Mouse (Mus musculus) liver, postnatal 0 days (tissue): ENCODE results near the gene Spats2l. TPM values are rescaled to one million over a fixed set of nuclear protein-coding genes. Genes with fewer than 3 reads are reported as not detected.

Source experiments
- ATAC-seq: fragments of 200-750 bp; cut with Nextera tagmentation; 2 replicates; pipeline ENCODE4 v1.8.0; 2017; ENCODE audit warnings: mild to moderate bottlenecking, moderate library complexity
- DNase-seq: peaks from one replicate; pipeline ENCODE4 v3.0.0-alpha.2; 2016
- H3K27ac ChIP-seq: fragments of 300-500 bp; sonication (generic); 2 replicates; pipeline ENCODE4 v1.5.1; 2014; ENCODE audit warnings: antibody characterized with exemption, moderate library complexity, mild to moderate bottlenecking, low read depth
- H3K27me3 ChIP-seq: fragments of 300-500 bp; sonication (generic); 2 replicates; pipeline ENCODE4 v1.6.1; 2014; ENCODE audit warnings: low read length, control low read depth, mixed read lengths; ENCODE audit not compliant: insufficient read depth
- H3K36me3 ChIP-seq: fragments of 300-500 bp; sonication (generic); replicated peaks from 2 replicates; pipeline ENCODE4 v1.6.1; 2014; ENCODE audit warnings: mild to moderate bottlenecking, control low read depth, low read length, moderate library complexity, mixed read lengths; ENCODE audit not compliant: insufficient read depth
- H3K4me1 ChIP-seq: fragments of 300-500 bp; sonication (generic); 2 replicates; pipeline ENCODE4 v1.6.1; 2014; ENCODE audit warnings: antibody characterized with exemption, mild to moderate bottlenecking, control low read depth; ENCODE audit not compliant: insufficient read depth
- H3K4me2 ChIP-seq: fragments of 300-500 bp; sonication (generic); 2 replicates; pipeline ENCODE4 v1.6.1; 2014; ENCODE audit warnings: low read depth, mild to moderate bottlenecking, low read length, moderate library complexity, mixed read lengths
- H3K4me3 ChIP-seq: fragments of 300-500 bp; sonication (generic); 2 replicates; pipeline ENCODE4 v1.5.1; 2014; ENCODE audit warnings: low read depth, low read length
- H3K9ac ChIP-seq: fragments of 300-500 bp; sonication (generic); replicated peaks from 2 replicates; pipeline ENCODE4 v1.6.1; 2014; ENCODE audit warnings: mild to moderate bottlenecking, moderate library complexity
- H3K9me3 ChIP-seq: fragments of 300-500 bp; sonication (generic); 2 replicates; pipeline ENCODE4 v1.6.1; 2016; ENCODE audit warnings: mild to moderate bottlenecking, control low read depth, low read length, mixed read lengths
- CTCF ChIP-seq: sonication (generic); IDR thresholded peaks from 2 replicates; pipeline ENCODE4 v1.5.1; 2016; ENCODE audit warnings: antibody characterized with exemption, low read depth
- EP300 ChIP-seq: IDR thresholded peaks from 2 replicates; pipeline ENCODE4 v1.6.1; 2016; ENCODE audit warnings: antibody characterized with exemption, low read depth, mild to moderate bottlenecking
- WGBS: fragments of 180-500 bp; shearing (Covaris S2); extraction: QIAGEN DNeasy Blood & Tissue Kit; methylation state at CpG from one replicate; pipeline ENCODE4 v1.1.7; 2014; ENCODE audit not compliant: insufficient replicate concordance; 5-methylcytosine and 5-hydroxymethylcytosine counted together
- polyA plus RNA-seq: library from polyadenylated mRNA; unstranded; fragments of >200 nt; fragmentation: Nextera tagmentation; extraction: Ambion mirVana; gene quantifications from 2 replicates; pipeline ENCODE4 v1.2.1, GENCODE M21; 2015

Spats2l gene
- polyA plus RNA-seq, 1 experiment from 2014 or later = 10.2 TPM

DNA sequence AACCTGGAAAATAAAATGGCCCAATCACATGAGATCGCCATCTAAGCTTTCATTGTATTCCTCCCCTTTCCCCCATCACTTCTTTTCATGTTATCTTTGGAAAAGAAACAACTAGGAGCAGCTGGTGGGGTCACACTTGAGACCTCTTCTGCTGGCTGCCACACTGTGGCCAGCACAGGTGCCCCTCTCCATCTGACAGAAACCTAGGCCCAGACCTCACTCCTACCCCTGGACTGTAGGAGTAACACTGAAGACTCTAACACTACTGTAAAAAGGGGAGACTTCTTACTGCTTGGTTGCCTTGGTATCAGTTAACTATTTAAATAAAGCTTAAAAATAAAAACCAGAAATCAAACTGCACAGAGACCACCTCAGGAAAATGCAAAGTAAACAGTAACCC lies 181.8 kb downstream of the Spats2l start:
- no peak for DNase-seq
- no peaks in the 10 kb centered on the region for H3K27me3 ChIP-seq
- no peak overlapping the region for H3K4me2 ChIP-seq

DNA sequence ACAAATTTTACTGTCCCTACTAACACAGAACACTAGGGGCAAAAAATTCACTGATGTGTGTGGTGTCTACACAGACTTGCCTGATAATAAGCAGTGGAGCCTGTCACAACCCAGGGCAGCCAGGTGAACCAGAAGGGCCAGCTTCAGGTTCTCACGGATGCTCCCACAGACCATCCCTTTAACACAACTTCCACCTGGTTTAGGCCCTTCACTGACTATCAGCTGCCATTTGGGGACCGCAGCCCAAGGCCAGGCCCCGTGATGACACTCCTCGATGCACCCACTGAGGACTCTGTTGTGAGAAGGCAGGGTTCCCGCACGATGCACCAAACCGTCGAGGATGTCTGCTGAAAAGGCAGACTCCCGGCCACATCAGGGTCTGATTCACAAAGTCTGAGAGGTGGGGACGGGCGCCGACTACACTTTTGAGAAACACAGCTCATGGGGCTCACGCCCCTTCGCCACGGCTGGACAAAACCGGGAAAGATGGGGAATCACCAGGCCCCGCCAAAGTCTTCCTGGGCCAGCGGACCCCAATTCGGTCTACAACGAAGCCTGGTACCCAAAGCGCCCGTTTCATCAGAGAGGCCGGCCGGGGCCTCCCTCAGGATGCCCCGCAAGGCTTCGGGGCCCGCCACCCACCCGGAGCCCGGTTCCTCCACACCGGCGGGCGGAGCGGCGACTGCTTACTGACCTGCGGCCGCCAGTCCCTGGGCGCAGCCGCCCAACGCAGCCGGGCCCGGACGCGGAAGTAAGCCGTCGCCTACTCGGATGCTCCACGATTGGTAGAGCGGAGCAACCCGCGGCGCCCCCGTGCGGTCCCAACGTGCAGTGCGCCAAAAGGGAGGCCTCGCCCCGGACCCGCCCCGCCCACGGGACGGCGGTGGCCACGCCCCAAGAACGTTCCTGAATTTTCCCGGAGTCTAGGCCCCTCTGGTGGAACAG lies 195.6 kb downstream of the Spats2l start:
- TF ChIP-seq CTCF (peak; percentile 94), EP300 (no peak)
- H3K27me3 ChIP-seq = no peaks in the 10 kb centered on the region
- peak; percentile 99 for ATAC-seq

More for the DNA sequence above, 181.8 kb downstream of the Spats2l start:
- H3K27ac ChIP-seq = no peak overlapping the region
- H3K9ac ChIP-seq = no peak overlapping the region
- TF ChIP-seq EP300 (no peak), CTCF (no peak)
- no peak for ATAC-seq
- H3K4me3 ChIP-seq = no peak overlapping the region
- no peaks in the 10 kb centered on the region for H3K4me1 ChIP-seq
- WGBS = 86% methylated on average over 1 of the region's 1 CpGs
- H3K36me3 ChIP-seq = peaks cover 26% of the 10 kb centered on the region
- H3K9me3 ChIP-seq = no peaks in the 10 kb centered on the region

DNA sequence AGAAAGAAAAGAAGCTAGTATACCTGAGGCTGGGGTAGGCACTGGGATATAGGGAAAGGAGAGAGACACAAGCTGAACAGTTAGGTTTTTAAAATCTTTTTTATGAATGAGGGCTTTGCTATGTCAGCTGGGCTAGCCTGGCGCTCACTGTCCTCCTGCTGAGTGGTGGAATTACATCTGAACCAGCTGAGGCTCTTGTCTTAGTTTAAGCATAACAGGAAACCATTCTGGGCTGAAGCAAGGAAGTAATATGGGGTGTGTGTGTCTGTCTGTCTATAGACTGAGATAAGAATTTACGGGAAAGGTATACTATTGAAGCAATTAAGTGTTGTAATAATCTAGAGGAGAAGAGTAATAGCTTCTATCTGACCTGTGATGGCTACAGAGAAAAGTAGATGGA lies 197.6 kb downstream of the Spats2l start:
- H3K9ac ChIP-seq = no peak overlapping the region
- H3K4me3 ChIP-seq = no peak overlapping the region
- WGBS = 41% methylated on average over 2 of the region's 2 CpGs
- no peaks in the 10 kb centered on the region for H3K9me3 ChIP-seq
- ATAC-seq (no peak), DNase-seq (no peak)
- no peak overlapping the region for H3K27ac ChIP-seq
- H3K4me2 ChIP-seq = no peak overlapping the region
- TF ChIP-seq EP300 = no peak
- TF ChIP-seq CTCF = no peak
- no peaks in the 10 kb centered on the region; the same call in 1 of the 2 replicates for H3K36me3 ChIP-seq
- no peaks in the 10 kb centered on the region for H3K27me3 ChIP-seq
- peaks cover 4% of the 10 kb centered on the region for H3K4me1 ChIP-seq

More for the DNA sequence above, 195.6 kb downstream of the Spats2l start:
- H3K9me3 ChIP-seq = no peaks in the 10 kb centered on the region
- H3K27ac ChIP-seq = peak overlapping the region; percentile 76
- peak overlapping the region; percentile 95 for H3K4me2 ChIP-seq
- DNase-seq = peak; percentile 96
- peaks cover 4% of the 10 kb centered on the region for H3K4me1 ChIP-seq
- under 1% methylated on average over 65 of the region's 65 CpGs for WGBS
- H3K4me3 ChIP-seq = peak overlapping the region; percentile 88
- H3K36me3 ChIP-seq = peaks cover 11% of the 10 kb centered on the region
- H3K9ac ChIP-seq = peak overlapping the region; percentile 94

DNA sequence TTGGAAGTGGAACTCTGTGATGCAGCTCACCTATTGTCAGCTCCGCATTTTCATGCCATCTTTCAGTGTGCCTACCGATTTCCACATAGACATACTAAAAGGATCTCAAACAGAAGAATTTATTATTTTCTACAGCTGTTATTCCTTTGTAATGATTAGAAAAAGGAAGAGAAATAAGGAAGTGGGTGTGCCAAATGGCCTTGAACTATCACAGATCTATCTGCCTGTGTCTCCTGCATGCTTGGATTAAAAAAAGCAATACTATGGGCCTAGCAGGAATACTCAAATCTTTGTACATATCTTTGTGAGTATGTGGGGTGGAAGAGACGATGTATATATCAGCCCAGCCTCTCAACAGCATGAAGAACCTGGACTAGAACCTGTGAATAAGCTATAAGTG lies 202.9 kb downstream of the Spats2l start:
- no peak for DNase-seq
- no peak overlapping the region for H3K9ac ChIP-seq
- H3K27me3 ChIP-seq = no peaks in the 10 kb centered on the region
- H3K4me2 ChIP-seq = no peak overlapping the region
- ATAC-seq = no peak
- TF ChIP-seq EP300 (no peak), CTCF (no peak)
- H3K27ac ChIP-seq = no peak overlapping the region
- H3K4me1 ChIP-seq = no peaks in the 10 kb centered on the region
- H3K36me3 ChIP-seq = no peaks in the 10 kb centered on the region
- no peak overlapping the region for H3K4me3 ChIP-seq
- 72% methylated on average over 3 of the region's 3 CpGs for WGBS
- no peaks in the 10 kb centered on the region for H3K9me3 ChIP-seq

DNA sequence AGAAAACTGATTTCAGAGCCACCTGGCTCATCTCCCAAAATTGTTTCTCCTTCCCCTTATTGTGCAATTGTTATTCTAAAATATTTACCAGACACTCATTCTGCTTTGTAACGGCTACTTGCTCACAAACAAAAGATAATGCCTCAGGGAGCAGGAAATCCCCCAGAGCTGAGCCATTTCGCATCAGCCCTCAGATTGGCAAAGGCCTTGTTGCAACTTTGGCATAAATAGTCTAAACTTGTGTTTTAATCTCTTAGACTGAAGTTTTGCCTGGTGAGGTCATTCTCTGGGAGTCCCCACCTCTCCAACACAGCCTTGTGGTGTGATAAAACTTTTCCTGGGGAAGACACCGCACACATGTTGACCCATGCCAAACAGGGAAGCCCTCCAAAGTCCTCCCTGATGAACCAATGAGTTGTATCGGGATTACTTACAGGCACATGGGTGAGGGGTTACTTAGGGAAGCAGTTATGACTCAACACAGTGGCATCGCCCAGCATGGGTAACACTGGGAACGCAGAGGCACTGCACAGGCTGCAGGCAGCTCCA lies 215.2 kb downstream of the Spats2l start:
- Histone ChIP-seq H3K27me3 (no peaks in the 10 kb centered on the region), H3K9ac (no peak overlapping the region), H3K36me3 (no peaks in the 10 kb centered on the region), H3K4me3 (no peak overlapping the region), H3K27ac (no peak overlapping the region), H3K9me3 (no peaks in the 10 kb centered on the region), H3K4me1 (no peaks in the 10 kb centered on the region), H3K4me2 (no peak overlapping the region)
- TF ChIP-seq EP300 (no peak), CTCF (no peak)
- WGBS = 55% methylated on average over 6 of the region's 6 CpGs
- 0 out of 2 replicates have a peak, but pooled peaks have one; percentile 25 for ATAC-seq
- no peak for DNase-seq

DNA sequence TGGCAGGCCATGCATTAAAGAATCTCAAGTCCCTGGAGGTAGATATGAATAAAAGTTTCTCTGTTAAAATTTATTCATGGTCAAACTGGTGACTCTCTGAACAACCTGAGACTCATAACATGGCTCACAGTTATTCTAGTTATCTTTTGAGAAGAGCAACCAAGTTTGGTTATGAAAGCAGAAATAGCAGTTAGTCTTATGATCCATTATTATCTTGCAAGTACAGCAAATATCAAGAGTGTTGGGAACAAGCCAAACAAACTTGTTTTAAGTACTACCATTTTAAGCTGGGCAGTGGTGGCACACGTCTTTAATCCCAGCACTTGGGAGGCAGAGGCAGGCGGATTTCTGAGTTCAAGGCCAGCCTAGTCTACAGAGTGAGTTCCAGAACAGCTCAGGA lies 217.3 kb downstream of the Spats2l start:
- no peak for TF ChIP-seq EP300
- TF ChIP-seq CTCF = no peak
- Histone ChIP-seq H3K9me3 (no peaks in the 10 kb centered on the region), H3K4me3 (no peak overlapping the region), H3K9ac (no peak overlapping the region), H3K27me3 (no peaks in the 10 kb centered on the region), H3K4me2 (no peak overlapping the region), H3K36me3 (no peaks in the 10 kb centered on the region), H3K4me1 (0 out of 2 replicates have a peak, but pooled peaks cover under 1% of the 10 kb centered on the region), H3K27ac (no peak overlapping the region)
- no peak for DNase-seq
- ATAC-seq = no peak
- 53% methylated on average over 2 of the region's 2 CpGs for WGBS
